Mouse (Mus musculus) small intestine, adult 2 months (tissue): ENCODE results near the gene Ptch2.

Source experiments
- CTCF ChIP-seq: fragments of 200-500 bp; IDR thresholded peaks from 2 replicates; pipeline ENCODE4 v1.5.1; 2012; ENCODE audit warnings: low read depth, mild to moderate bottlenecking, control low read depth, inconsistent platforms, low read length, moderate library complexity, mixed read lengths; ENCODE audit not compliant: insufficient replicate concordance, insufficient read length; ENCODE audit errors: extremely low read depth
- POLR2A ChIP-seq: fragments of 200-500 bp; IDR thresholded peaks from 2 replicates; pipeline ENCODE4 v1.6.1; 2012; ENCODE audit warnings: low read depth, mild to moderate bottlenecking, control low read depth, inconsistent platforms, low read length, moderate library complexity

GRCm38 (mm10) chr4:117131890-117132793 lies 36.3 kb downstream of the Ptch2 start:
- TF ChIP-seq CTCF (no peak), POLR2A (no peak)
